Mouse (Mus musculus) small intestine, adult 2 months (tissue): Measurements from ENCODE around the gene Rab10.

Experiments used
- CTCF ChIP-seq: fragments of 200-500 bp; IDR thresholded peaks from 2 replicates; pipeline ENCODE4 v1.5.1; 2012; ENCODE audit warnings: low read depth, mild to moderate bottlenecking, control low read depth, inconsistent platforms, low read length, moderate library complexity, mixed read lengths; ENCODE audit not compliant: insufficient replicate concordance, insufficient read length; ENCODE audit errors: extremely low read depth
- POLR2A ChIP-seq: fragments of 200-500 bp; IDR thresholded peaks from 2 replicates; pipeline ENCODE4 v1.6.1; 2012; ENCODE audit warnings: low read depth, mild to moderate bottlenecking, control low read depth, inconsistent platforms, low read length, moderate library complexity

- TF ChIP-seq POLR2A (no peak), CTCF (no peak)
Observed at GRCm38 (mm10) chr12:3209163-3209562, 100.6 kb downstream of the Rab10 start.
